Mouse (Mus musculus) hindbrain, embryonic 10.5 days (tissue): Measurements from ENCODE around the gene Notch3. TPM values are rescaled to one million over a fixed set of nuclear protein-coding genes. Genes with fewer than 3 reads are reported as not detected.
A peak's percentile ranks its signal among the peaks of the same experiment; 100 is the strongest.

Experiments
- DNase-seq: peaks from one replicate; pipeline ENCODE4 v3.0.0-alpha.2; 2017; ENCODE audit warnings: low spot score
- H3K27ac ChIP-seq: fragments of 300-500 bp; sonication (generic); 2 replicates; pipeline ENCODE4 v1.5.1; 2016; ENCODE audit warnings: mild to moderate bottlenecking, moderate library complexity
- H3K27me3 ChIP-seq: fragments of 300-500 bp; sonication (generic); 2 replicates; pipeline ENCODE4 v1.6.1; 2016; ENCODE audit warnings: mild to moderate bottlenecking; ENCODE audit not compliant: poor library complexity, insufficient read depth, severe bottlenecking
- H3K36me3 ChIP-seq: fragments of 300-500 bp; sonication (generic); 2 replicates; pipeline ENCODE4 v1.6.1; 2016; ENCODE audit warnings: mild to moderate bottlenecking, moderate library complexity
- H3K4me1 ChIP-seq: fragments of 300-500 bp; sonication (generic); replicated peaks from 2 replicates; pipeline ENCODE4 v1.6.1; 2016; ENCODE audit warnings: mild to moderate bottlenecking
- H3K4me3 ChIP-seq: fragments of 300-500 bp; sonication (generic); 2 replicates; pipeline ENCODE4 v1.5.1; 2016; ENCODE audit warnings: mild to moderate bottlenecking, moderate library complexity
- H3K9me3 ChIP-seq: fragments of 300-500 bp; sonication (generic); 2 replicates; pipeline ENCODE4 v1.6.1; 2016; ENCODE audit warnings: mild to moderate bottlenecking, moderate library complexity
- WGBS: fragments of 180-500 bp; shearing (Covaris S2); methylation state at CpG from one replicate; pipeline ENCODE4 v1.1.7; 2016; 5-methylcytosine and 5-hydroxymethylcytosine counted together
- polyA plus RNA-seq: library from polyadenylated mRNA; unstranded; fragments of >200 nt; fragmentation: Nextera tagmentation; extraction: Ambion mirVana; gene quantifications from 2 replicates; pipeline ENCODE4 v1.2.1, GENCODE M21; 2016

Gene Notch3
- polyA plus RNA-seq, 1 experiment from 2014 or later, result 26.0 TPM

DNA sequence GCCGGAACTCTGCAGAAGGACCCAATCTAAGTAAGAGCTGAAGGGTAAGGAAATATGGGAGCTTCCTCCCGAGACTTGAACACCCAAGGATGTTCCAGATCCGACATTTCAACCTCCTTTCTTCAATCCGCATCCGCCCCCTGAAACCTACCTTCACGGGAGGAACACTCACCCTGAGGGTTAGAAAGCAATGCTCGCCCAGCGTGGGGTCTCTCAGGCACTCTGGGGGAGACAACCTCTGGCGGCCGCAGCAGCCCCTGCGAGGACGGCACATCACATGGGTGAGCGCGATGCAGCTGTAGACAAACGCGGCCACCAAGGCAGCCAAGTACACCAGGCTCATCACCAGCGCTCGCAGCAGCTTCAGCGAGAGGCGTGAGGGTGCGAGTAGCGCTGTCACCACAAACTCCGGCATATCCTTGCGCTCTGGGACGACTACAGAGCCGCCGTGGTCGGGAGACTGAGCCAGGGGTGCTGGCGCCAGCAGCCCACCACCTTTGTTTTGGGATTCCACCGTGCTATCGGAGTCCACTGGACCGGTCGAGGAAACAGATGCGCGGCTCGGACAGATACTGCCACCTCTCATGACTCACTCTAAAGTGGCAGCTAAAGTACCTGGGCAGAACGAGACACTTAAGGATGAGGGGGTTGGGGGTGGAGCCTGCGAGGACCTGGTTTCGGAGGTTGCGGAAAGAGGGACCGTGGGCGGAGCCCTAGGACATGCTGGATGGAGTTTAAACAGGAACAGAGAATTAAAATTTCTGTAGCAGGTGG lies 22.4 kb upstream of the Notch3 start, which contains the start of gene Ephx3:
Gene Ephx3 (minus strand): TSS at position 687 of the 774 bp plus-strand sequence.
- peak within 1 kb of the TSS; percentile 45; the same call in 1 of the 2 replicates for H3K27ac ChIP-seq
- peak within 1 kb of the TSS; percentile 55 for H3K4me3 ChIP-seq
- H3K4me1 ChIP-seq, result peaks cover 21% of the 10 kb centered on the region
- H3K36me3 ChIP-seq, result peaks cover 7% of the 10 kb centered on the region; the same call in 1 of the 2 replicates
- peak; percentile 21 for DNase-seq
- peaks cover 41% of the 10 kb centered on the region for H3K27me3 ChIP-seq
- WGBS, result 5% methylated on average over 42 of the region's 42 CpGs
- H3K9me3 ChIP-seq, result no peaks in the 10 kb centered on the region

DNA sequence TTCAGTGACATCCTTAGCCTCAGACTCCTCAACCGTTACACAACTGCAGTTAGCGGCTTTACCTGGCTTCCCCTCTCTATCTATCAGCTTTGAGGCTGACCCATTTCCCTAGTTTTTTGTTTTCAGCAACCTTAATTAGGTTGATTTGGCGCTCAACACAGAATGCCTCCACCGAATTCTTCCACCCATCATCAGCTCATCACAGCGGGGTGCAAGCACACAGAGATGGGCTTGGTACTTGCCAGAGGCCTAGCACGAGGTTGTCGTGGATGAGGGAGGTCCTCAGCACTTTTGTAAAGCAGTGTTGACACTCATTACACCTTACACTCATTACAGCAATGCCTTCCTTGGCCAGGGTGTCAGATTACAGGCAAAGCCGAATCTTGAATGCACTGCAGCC lies 16.4 kb upstream of the Notch3 start:
- no peaks in the 10 kb centered on the region for H3K36me3 ChIP-seq
- peaks cover 42% of the 10 kb centered on the region for H3K4me1 ChIP-seq
- H3K9me3 ChIP-seq, result no peaks in the 10 kb centered on the region
- peaks cover 12% of the 10 kb centered on the region for H3K27me3 ChIP-seq
- DNase-seq, result no peak
- no peak overlapping the region for H3K27ac ChIP-seq
- 35% methylated on average over 8 of the region's 8 CpGs for WGBS
- no peak overlapping the region for H3K4me3 ChIP-seq

GRCm38 (mm10) chr17:32179621-32180491 lies 13.2 kb upstream of the Notch3 start:
- H3K27me3 ChIP-seq, result no peaks in the 10 kb centered on the region
- no peak overlapping the region for H3K4me3 ChIP-seq
- peaks cover 43% of the 10 kb centered on the region for H3K4me1 ChIP-seq
- peak overlapping the region; percentile 84 for H3K27ac ChIP-seq
- H3K9me3 ChIP-seq, result no peaks in the 10 kb centered on the region
- no peaks in the 10 kb centered on the region for H3K36me3 ChIP-seq
- WGBS, result 28% methylated on average over 11 of the region's 11 CpGs
- DNase-seq, result peak; percentile 55

DNA sequence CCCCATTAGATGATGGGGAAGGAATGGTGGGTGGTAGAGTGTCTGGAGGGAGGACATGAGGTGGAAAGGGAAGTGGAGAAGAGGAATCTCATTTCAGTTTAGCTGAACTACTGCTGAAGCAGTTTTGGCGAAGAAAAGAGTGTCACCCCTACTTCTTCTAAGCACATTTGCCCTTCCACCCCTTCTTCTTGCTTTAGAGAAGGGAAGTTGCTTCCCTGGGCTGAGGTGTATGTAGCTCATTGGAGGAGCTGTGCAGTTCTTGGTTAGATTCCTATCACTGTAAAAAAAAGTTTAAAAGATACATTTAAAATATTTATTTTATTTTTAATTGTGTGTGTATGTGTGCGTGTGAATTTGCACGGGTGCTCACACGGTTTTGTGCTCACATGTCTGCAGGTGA lies 10.3 kb upstream of the Notch3 start:
- H3K9me3 ChIP-seq, result no peaks in the 10 kb centered on the region
- 92% methylated on average over 4 of the region's 4 CpGs for WGBS
- H3K36me3 ChIP-seq, result no peaks in the 10 kb centered on the region
- no peak for DNase-seq
- no peak overlapping the region for H3K4me3 ChIP-seq
- peaks cover 33% of the 10 kb centered on the region for H3K4me1 ChIP-seq
- no peaks in the 10 kb centered on the region for H3K27me3 ChIP-seq
- H3K27ac ChIP-seq, result no peak overlapping the region

- H3K27ac ChIP-seq, result 0 out of 2 replicates have a peak overlapping the region, but pooled peaks have one; percentile 13
Measured at GRCm38 (mm10) chr17:32173166-32173565, 6.5 kb upstream of the Notch3 start.

GRCm38 (mm10) chr17:32172485-32172884 lies 5.8 kb upstream of the Notch3 start:
- Histone ChIP-seq H3K9me3 (no peaks in the 10 kb centered on the region), H3K36me3 (no peaks in the 10 kb centered on the region), H3K4me3 (no peak overlapping the region), H3K4me1 (peaks cover 7% of the 10 kb centered on the region; the same call in 1 of the 2 replicates), H3K27ac (no peak overlapping the region), H3K27me3 (no peaks in the 10 kb centered on the region)
- 89% methylated on average over 2 of the region's 2 CpGs for WGBS
- no peak for DNase-seq

More at GRCm38 (mm10) chr17:32173166-32173565, 6.5 kb upstream of the Notch3 start:
- Histone ChIP-seq H3K4me1 (peaks cover 6% of the 10 kb centered on the region; the same call in 1 of the 2 replicates), H3K9me3 (no peaks in the 10 kb centered on the region), H3K4me3 (no peak overlapping the region), H3K27me3 (no peaks in the 10 kb centered on the region), H3K36me3 (no peaks in the 10 kb centered on the region)
- WGBS, result 66% methylated on average over 7 of the region's 7 CpGs
- no peak for DNase-seq

- H3K27me3 ChIP-seq, result no peaks in the 10 kb centered on the region
- WGBS, result 89% methylated on average over 4 of the region's 4 CpGs
- H3K27ac ChIP-seq, result no peak overlapping the region
- no peak for DNase-seq
- H3K36me3 ChIP-seq, result 0 out of 2 replicates have a peak, but pooled peaks cover 2% of the 10 kb centered on the region
- H3K4me1 ChIP-seq, result peaks cover 31% of the 10 kb centered on the region
- no peak overlapping the region for H3K4me3 ChIP-seq
- no peaks in the 10 kb centered on the region for H3K9me3 ChIP-seq
Measured at GRCm38 (mm10) chr17:32169518-32170225, 3.0 kb upstream of the Notch3 start.

GRCm38 (mm10) chr17:32165803-32166595 lies 653 bp downstream of the Notch3 start:
- no peaks in the 10 kb centered on the region for H3K9me3 ChIP-seq
- peaks cover 62% of the 10 kb centered on the region for H3K4me1 ChIP-seq
- peak; percentile 95 for DNase-seq
- 1% methylated on average over 43 of the region's 43 CpGs for WGBS
- H3K27ac ChIP-seq, result peak overlapping the region; percentile 97
- peaks cover 21% of the 10 kb centered on the region for H3K36me3 ChIP-seq
- H3K27me3 ChIP-seq, result peaks cover 9% of the 10 kb centered on the region; the same call in 1 of the 2 replicates
- peak overlapping the region; percentile 81 for H3K4me3 ChIP-seq

- Histone ChIP-seq H3K4me1 (peaks cover 62% of the 10 kb centered on the region), H3K36me3 (peaks cover 27% of the 10 kb centered on the region), H3K27me3 (peaks cover 9% of the 10 kb centered on the region; the same call in 1 of the 2 replicates), H3K27ac (peak overlapping the region; percentile 97), H3K4me3 (peak overlapping the region; percentile 81), H3K9me3 (no peaks in the 10 kb centered on the region)
- WGBS, result 5% methylated on average over 9 of the region's 9 CpGs
- DNase-seq, result no peak
Measured at GRCm38 (mm10) chr17:32165266-32165802, 1.3 kb downstream of the Notch3 start.

GRCm38 (mm10) chr17:32164780-32165179 lies 1.9 kb downstream of the Notch3 start:
- Histone ChIP-seq H3K4me1 (peaks cover 62% of the 10 kb centered on the region), H3K4me3 (peak overlapping the region; percentile 81; the same call in 1 of the 2 replicates), H3K9me3 (no peaks in the 10 kb centered on the region), H3K27me3 (peaks cover 9% of the 10 kb centered on the region; the same call in 1 of the 2 replicates), H3K27ac (peak overlapping the region; percentile 97), H3K36me3 (peaks cover 33% of the 10 kb centered on the region)
- DNase-seq, result no peak

- H3K27me3 ChIP-seq, result peaks cover 9% of the 10 kb centered on the region; the same call in 1 of the 2 replicates
- 75% methylated on average over 6 of the region's 6 CpGs for whole genome bisulfite sequencing
- peak overlapping the region; percentile 68 for H3K4me3 ChIP-seq
- H3K4me1 ChIP-seq, result peaks cover 62% of the 10 kb centered on the region
- no peak for DNase-seq
- H3K9me3 ChIP-seq, result no peaks in the 10 kb centered on the region
- peak overlapping the region; percentile 82 for H3K27ac ChIP-seq
- peaks cover 40% of the 10 kb centered on the region for H3K36me3 ChIP-seq
Measured at GRCm38 (mm10) chr17:32163910-32164650, 2.6 kb downstream of the Notch3 start.
